Mouse (Mus musculus) spleen, adult 2 months (tissue): ENCODE data around the gene Gm11096. TPM values are rescaled to one million over a fixed set of nuclear protein-coding genes. Genes with fewer than 3 reads are reported as not detected.

Experiments
- DNase-seq, 2 experiments: peaks; one replicate each; pipeline versions ENCODE4 v3.0.0 to v3.0.0-alpha.2; 2012 to 2021; ENCODE audit warnings: low spot score in 2 of 2, low read depth in 1 of 2
- H3K27ac ChIP-seq: fragments of 200-500 bp; 2 replicates; pipeline ENCODE4 v1.5.1; 2012; ENCODE audit warnings: low read length, inconsistent platforms; ENCODE audit not compliant: insufficient read depth
- H3K27me3 ChIP-seq: fragments of 200-500 bp; 2 replicates; pipeline ENCODE4 v1.6.1; 2012; ENCODE audit warnings: mild to moderate bottlenecking, moderate library complexity, low read length, inconsistent platforms; ENCODE audit not compliant: control insufficient read depth, insufficient read depth
- H3K36me3 ChIP-seq: fragments of 200-500 bp; 2 replicates; pipeline ENCODE4 v1.6.1; 2012; ENCODE audit warnings: mild to moderate bottlenecking, low read length, inconsistent platforms; ENCODE audit not compliant: control insufficient read depth, insufficient read depth
- H3K4me1 ChIP-seq: fragments of 200-500 bp; 2 replicates; pipeline ENCODE4 v1.6.1; 2011; ENCODE audit warnings: inconsistent platforms; ENCODE audit not compliant: control insufficient read depth, insufficient read depth, insufficient read length
- H3K4me3 ChIP-seq: fragments of 200-500 bp; 2 replicates; pipeline ENCODE4 v1.5.1; 2011; ENCODE audit warnings: mild to moderate bottlenecking, inconsistent platforms; ENCODE audit not compliant: insufficient read depth, insufficient read length; ENCODE audit errors: extremely low read depth
- CTCF ChIP-seq: fragments of 200-500 bp; IDR thresholded peaks from 2 replicates; pipeline ENCODE4 v1.5.1; 2011; ENCODE audit warnings: mild to moderate bottlenecking, inconsistent platforms; ENCODE audit not compliant: insufficient read depth, insufficient read length, insufficient replicate concordance; ENCODE audit errors: extremely low read depth
- POLR2A ChIP-seq: fragments of 200-500 bp; IDR thresholded peaks from 2 replicates; pipeline ENCODE4 v1.6.1; 2011; ENCODE audit warnings: low read depth, low read length, inconsistent platforms
- WGBS: fragments of 180-500 bp; shearing (Covaris S2); methylation state at CpG from one replicate; pipeline ENCODE4 v1.1.7; 2018; 5-methylcytosine and 5-hydroxymethylcytosine counted together
- polyA plus RNA-seq: library from polyadenylated mRNA; depleted of rRNA; stranded (reverse); fragments of >200 nt; gene quantifications from 2 replicates; pipeline ENCODE4 v1.2.3, GENCODE M21; 2012; rRNA removed

The Gm11096 gene
- polyA plus RNA-seq: not detected in 2 replicates

DNA sequence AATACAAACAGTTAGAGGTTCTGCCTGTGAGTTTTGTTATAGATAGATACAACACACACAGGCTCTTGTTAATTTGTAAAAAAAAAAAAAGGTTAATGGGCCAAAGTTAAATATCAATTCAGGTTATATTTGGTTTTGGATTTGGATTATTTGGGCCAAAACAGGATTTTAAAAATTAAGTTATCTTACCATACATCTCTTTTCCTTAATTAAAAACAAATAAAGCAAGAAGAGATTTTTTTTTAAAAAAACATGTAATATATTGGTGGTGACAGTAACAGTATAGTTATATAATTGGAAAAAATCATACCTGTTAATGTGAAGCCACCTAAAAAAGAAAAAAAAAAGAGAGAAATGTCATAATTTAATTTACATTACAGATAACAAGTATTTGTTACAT is at the start of gene Gm11096:
TSS of gene Gm11096 (plus strand) at position 301 of the 400 bp plus-strand sequence.
- Histone ChIP-seq H3K4me3 (no peak within 1 kb of the TSS), H3K4me1 (no peaks in the 10 kb centered on the region), H3K27me3 (no peaks in the 10 kb centered on the region), H3K36me3 (no peaks in the 10 kb centered on the region), H3K27ac (no peak within 1 kb of the TSS)
- DNase-seq: no peak
- TF ChIP-seq CTCF: no peak
- no peak for TF ChIP-seq POLR2A

DNA sequence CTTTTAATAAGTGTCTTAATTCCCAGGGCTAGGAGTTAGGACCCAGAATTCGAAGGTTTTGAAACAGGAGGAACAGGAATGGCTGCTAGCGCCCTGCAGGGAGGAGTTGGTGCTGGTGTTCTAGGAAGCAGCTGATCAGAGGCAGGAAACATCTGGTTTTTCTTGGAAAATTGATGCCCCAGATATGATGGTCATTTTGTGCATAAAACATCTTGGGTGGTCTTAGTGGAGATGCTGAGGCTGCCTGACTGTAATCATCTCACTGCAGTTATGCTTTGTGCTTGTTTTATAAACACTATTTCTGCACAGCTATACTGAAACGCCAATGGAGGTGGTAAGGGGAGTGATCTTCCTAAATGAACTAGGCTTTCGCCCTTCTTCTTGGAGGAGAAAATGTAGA is 48.5 kb upstream of the Gm11096 start:
- no peaks in the 10 kb centered on the region for H3K4me1 ChIP-seq
- H3K27ac ChIP-seq: no peak overlapping the region
- no peak overlapping the region for H3K4me3 ChIP-seq
- H3K27me3 ChIP-seq: no peaks in the 10 kb centered on the region
- H3K36me3 ChIP-seq: no peaks in the 10 kb centered on the region
- no peak for TF ChIP-seq POLR2A
- no peak for DNase-seq
- WGBS: 60% methylated on average over 4 of the region's 4 CpGs

DNA sequence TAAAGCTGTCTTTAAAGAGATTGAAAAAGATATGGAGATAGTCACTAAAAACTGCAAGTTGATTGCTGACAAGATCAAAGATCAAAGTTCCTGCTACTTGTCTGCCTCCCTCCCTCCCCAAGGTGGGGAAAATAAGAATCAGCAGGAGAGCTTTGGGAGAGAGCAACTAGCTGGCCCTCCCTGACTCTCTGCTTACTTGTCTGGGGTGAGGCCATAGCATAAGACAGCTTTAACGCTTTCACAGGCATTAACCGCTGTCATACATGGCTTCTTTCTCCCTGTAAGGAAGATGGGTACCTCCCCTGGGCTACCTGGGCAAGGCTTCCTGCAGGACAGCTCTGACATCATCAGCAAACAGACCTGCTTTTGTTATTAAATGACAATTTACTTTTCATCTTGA is 47.4 kb upstream of the Gm11096 start:
- Histone ChIP-seq H3K4me1 (no peaks in the 10 kb centered on the region), H3K36me3 (no peaks in the 10 kb centered on the region), H3K27me3 (no peaks in the 10 kb centered on the region), H3K27ac (no peak overlapping the region), H3K4me3 (no peak overlapping the region)
- no peak for DNase-seq
- TF ChIP-seq POLR2A: no peak
- TF ChIP-seq CTCF: no peak
- WGBS: 92% methylated on average over 2 of the region's 2 CpGs

DNA sequence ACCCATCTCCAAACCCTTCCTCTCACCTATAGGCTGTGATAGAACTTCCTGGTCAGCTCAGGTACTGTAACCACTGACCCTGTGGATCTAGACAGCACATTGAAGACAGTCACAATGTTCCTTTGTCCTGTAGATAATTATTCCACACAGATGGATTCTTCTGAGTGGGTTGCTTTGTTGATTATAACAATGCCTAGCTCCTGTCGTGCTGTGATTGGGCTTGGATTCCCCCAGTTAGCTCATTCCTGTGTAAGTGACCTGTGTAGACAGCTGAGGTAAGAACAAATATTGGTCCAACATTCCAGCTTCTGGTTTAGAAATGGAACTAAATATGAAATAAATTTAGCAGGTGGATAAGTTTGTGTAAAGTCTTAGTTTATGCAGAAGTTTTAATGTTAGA is 44.1 kb upstream of the Gm11096 start:
- no peak overlapping the region for H3K27ac ChIP-seq
- TF ChIP-seq POLR2A (no peak), CTCF (no peak)
- no peak for DNase-seq

DNA sequence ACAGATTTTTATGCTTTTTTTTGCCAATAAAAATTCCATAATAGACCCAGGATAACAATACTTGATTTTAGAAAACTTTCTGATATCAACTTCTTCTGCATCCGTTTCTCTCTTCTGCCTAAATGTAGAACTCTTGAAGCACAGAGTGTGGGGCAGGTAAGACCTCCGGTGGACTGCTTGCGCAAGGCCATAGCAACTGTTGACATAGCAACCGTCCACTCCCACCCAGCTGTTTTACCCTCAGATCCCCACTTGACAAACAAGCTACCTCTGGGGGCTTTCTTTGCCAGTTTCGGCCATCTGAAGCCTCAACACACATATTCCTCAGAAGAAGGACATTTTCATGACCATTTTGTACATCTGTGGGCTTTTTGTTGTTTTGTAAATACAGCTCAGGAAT is 41.2 kb upstream of the Gm11096 start:
- Histone ChIP-seq H3K27me3 (no peaks in the 10 kb centered on the region), H3K27ac (no peak overlapping the region), H3K4me3 (no peak overlapping the region), H3K36me3 (no peaks in the 10 kb centered on the region), H3K4me1 (no peaks in the 10 kb centered on the region)
- no peak for DNase-seq
- WGBS: 88% methylated on average over 5 of the region's 5 CpGs
- TF ChIP-seq POLR2A (no peak), CTCF (no peak)

More for the DNA sequence above, 44.1 kb upstream of the Gm11096 start:
- Histone ChIP-seq H3K27me3 (no peaks in the 10 kb centered on the region), H3K4me3 (no peak overlapping the region), H3K4me1 (no peaks in the 10 kb centered on the region), H3K36me3 (no peaks in the 10 kb centered on the region)
- 94% methylated on average over 1 of the region's 1 CpGs for WGBS

DNA sequence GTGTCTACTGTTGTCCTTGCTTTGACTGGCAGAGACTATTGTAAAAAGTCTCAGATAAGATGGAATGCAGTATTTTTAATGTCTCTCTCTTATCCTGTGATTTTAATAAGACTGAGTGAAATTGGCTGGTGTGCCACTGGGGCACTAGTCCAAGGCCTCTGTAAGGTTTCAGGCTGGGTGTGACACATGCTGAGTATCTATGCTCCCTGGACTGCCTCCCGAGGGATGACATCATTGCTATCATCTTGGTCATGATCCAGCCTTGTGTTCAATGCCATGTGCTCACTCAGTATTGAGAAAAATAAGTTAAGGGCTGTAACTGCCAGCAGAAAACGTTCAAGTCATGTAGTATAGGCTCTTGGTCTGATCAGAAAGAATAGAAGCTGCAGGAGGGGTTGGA is 38.9 kb upstream of the Gm11096 start:
- no peaks in the 10 kb centered on the region for H3K4me1 ChIP-seq
- no peaks in the 10 kb centered on the region for H3K36me3 ChIP-seq
- TF ChIP-seq POLR2A: no peak
- no peak for TF ChIP-seq CTCF
- WGBS: 77% methylated on average over 2 of the region's 2 CpGs
- H3K27ac ChIP-seq: no peak overlapping the region
- H3K27me3 ChIP-seq: no peaks in the 10 kb centered on the region
- no peak overlapping the region for H3K4me3 ChIP-seq
- no peak for DNase-seq

DNA sequence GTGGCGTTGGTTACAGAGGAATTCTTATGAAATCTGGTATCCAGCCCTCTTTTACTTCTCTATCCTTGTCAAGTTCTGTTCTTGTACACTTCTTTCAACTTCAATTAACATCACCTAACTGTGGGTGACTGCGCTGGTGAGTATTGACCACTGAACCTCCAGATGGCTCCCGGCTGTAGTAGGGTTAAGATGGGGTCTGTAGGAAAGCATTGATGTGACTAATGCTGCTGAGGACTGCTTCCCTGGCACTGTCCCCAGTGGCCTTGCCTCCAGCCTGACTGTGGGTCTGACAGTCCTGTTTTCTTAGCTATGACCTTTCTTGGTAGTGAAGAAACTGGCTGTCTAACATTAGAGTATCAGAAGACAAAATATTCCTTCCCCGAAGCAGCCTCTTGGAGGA is 38.4 kb upstream of the Gm11096 start:
- H3K4me1 ChIP-seq: no peaks in the 10 kb centered on the region
- WGBS: 90% methylated on average over 4 of the region's 4 CpGs
- no peaks in the 10 kb centered on the region for H3K36me3 ChIP-seq
- no peak overlapping the region for H3K27ac ChIP-seq
- no peak for DNase-seq
- H3K27me3 ChIP-seq: no peaks in the 10 kb centered on the region
- TF ChIP-seq CTCF: no peak
- no peak for TF ChIP-seq POLR2A
- no peak overlapping the region for H3K4me3 ChIP-seq
